Mouse (Mus musculus): ENCODE data around the gene Cdt1. TPM values are rescaled to one million over a fixed set of nuclear protein-coding genes. Genes with fewer than 3 reads are reported as not detected.

Cdt1 gene
- total and polyA plus RNA-seq, 3 experiments, result 46.0 to 67.3 (median 50.0) TPM

DNA sequence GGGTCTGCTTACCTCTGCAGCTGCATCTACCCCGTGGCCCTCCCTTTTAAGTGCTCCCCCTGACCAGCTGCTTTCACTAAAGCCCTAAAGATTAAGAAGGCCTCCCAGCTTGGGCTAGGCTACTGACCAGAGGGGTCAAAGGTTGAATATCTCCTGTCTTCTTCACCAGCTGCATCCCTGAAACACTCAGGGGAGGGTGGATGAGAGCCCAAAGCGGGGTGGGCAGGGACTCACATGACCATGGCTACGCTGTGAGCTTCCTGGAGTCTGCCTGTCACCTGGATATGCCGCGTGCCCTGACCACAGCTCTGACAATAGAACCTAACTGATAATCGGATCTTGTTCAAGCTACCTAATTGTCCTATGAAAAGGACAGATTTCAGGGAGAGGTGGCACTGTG, 54.9 kb downstream of the Cdt1 start, which contains the start of gene Pabpn1l:
Gene Pabpn1l, minus strand, starts transcription at position 13 of the 400 bp plus-strand sequence.
- H3K4me2 ChIP-seq (ENCODE audit: insufficient read depth, low read depth, poor library complexity, severe bottlenecking), result no peak within 1 kb of the TSS
- dilution Hi-C loops (cut with MboI; ENCODE audit: extremely low pct_ligation_motif_present, extremely low pct_unique_long_range_greater_than_20kb, low sequenced_read_pairs), result no loop called here
- no peaks in the 10 kb centered on the region for H3K9me3 ChIP-seq (replicated peaks; ENCODE audit: low read length)
- H3K4me1 ChIP-seq (ENCODE audit: control insufficient read depth in 1 of 2, insufficient read depth in 2 of 2), result peaks cover 10 to 54% of the 10 kb centered on the region in 2 experiments
- H3K4me3 ChIP-seq (replicated peaks in 1 of 3; ENCODE audit: low read depth in 2 of 3, low read length in 2 of 3, poor library complexity in 1 of 3), result no peak within 1 kb of the TSS
- DNase-seq (ENCODE audit: extremely low read depth), result no peak
- H3K36me3 ChIP-seq (replicated peaks in 1 of 2; ENCODE audit: control insufficient read depth in 1 of 2, insufficient read depth in 1 of 2, low read length in 1 of 2), result peaks cover 0 to 5% of the 10 kb centered on the region in 2 experiments
- no peaks in the 10 kb centered on the region for H3K79me2 ChIP-seq (replicated peaks; ENCODE audit: control insufficient read depth, extremely low read depth, insufficient read depth, poor library complexity, severe bottlenecking)
- H3K9ac ChIP-seq (ENCODE audit: insufficient read depth, low read depth), result no peak within 1 kb of the TSS
- no peaks in the 10 kb centered on the region for H3K27me3 ChIP-seq (replicated peaks)
- in situ Hi-C loops (cut with MboI; ENCODE audit: low pct_ligation_motif_present, low pct_unique_long_range_greater_than_20kb, low sequenced_read_pairs), result loop anchor here (5.0 kb wide), 1 partner anchor 205 kb away; no protein-coding TSS in a partner anchor
- TF ChIP-seq MYC (IDR thresholded peaks at IDR 0.05; ENCODE audit: low read depth, low read length), result no peak
- no peak within 1 kb of the TSS for H3K27ac ChIP-seq (ENCODE audit: insufficient read depth, low read depth)

Other genes with a start within 250 kb of the Cdt1 start
- 0.25 and 0.46 TPM in 2 replicates for gene Trhr2, start 207.3 kb upstream of the Cdt1 start, total RNA-seq (2012; rRNA removed)
- not detected in 2 replicates for gene Trhr2, start 207.3 kb upstream of the Cdt1 start, total RNA-seq (2014; rRNA removed)
- gene Trhr2, start 207.3 kb upstream of the Cdt1 start, polyA plus RNA-seq (2012; ENCODE audit: insufficient read length, low read depth), result 0.42 and 0.51 TPM in 2 replicates
- gene Zc3h18, start 191.4 kb upstream of the Cdt1 start, total RNA-seq (2012; rRNA removed), result 58.5 and 66.0 TPM in 2 replicates
- 34.6 and 36.3 TPM in 2 replicates for gene Zc3h18, start 191.4 kb upstream of the Cdt1 start, total RNA-seq (2014; rRNA removed)
- gene Zc3h18, start 191.4 kb upstream of the Cdt1 start, polyA plus RNA-seq (2012; ENCODE audit: insufficient read length, low read depth), result 81.6 and 83.0 TPM in 2 replicates
- gene Il17c, start 146.0 kb upstream of the Cdt1 start, total RNA-seq (2012; rRNA removed), result 0.21 TPM in 1 of 2 replicates, not detected in the other
- not detected in 2 replicates for gene Il17c, start 146.0 kb upstream of the Cdt1 start, total RNA-seq (2014; rRNA removed)
- gene Il17c, start 146.0 kb upstream of the Cdt1 start, polyA plus RNA-seq (2012; ENCODE audit: insufficient read length, low read depth), result 0.33 TPM in 1 of 2 replicates, not detected in the other
- 978 and 1,119 TPM in 2 replicates for gene Cyba, start 135.1 kb upstream of the Cdt1 start, total RNA-seq (2012; rRNA removed)
- gene Cyba, start 135.1 kb upstream of the Cdt1 start, total RNA-seq (2014; rRNA removed), result 450 and 466 TPM in 2 replicates
- 848 and 1,050 TPM in 2 replicates for gene Cyba, start 135.1 kb upstream of the Cdt1 start, polyA plus RNA-seq (2012; ENCODE audit: insufficient read length, low read depth)
- gene Mvd, start 124.6 kb upstream of the Cdt1 start, total RNA-seq (2012; rRNA removed), result 42.5 and 54.0 TPM in 2 replicates
- gene Mvd, start 124.6 kb upstream of the Cdt1 start, total RNA-seq (2014; rRNA removed), result 56.2 and 80.3 TPM in 2 replicates
- 47.3 and 50.3 TPM in 2 replicates for gene Mvd, start 124.6 kb upstream of the Cdt1 start, polyA plus RNA-seq (2012; ENCODE audit: insufficient read length, low read depth)
- gene Snai3, start 107.3 kb upstream of the Cdt1 start, total RNA-seq (2012; rRNA removed), result 0.47 and 1.0 TPM in 2 replicates
- 0.28 and 0.44 TPM in 2 replicates for gene Snai3, start 107.3 kb upstream of the Cdt1 start, total RNA-seq (2014; rRNA removed)
- gene Snai3, start 107.3 kb upstream of the Cdt1 start, polyA plus RNA-seq (2012; ENCODE audit: insufficient read length, low read depth), result 0.19 and 0.49 TPM in 2 replicates
- gene Rnf166, start 92.0 kb upstream of the Cdt1 start, total RNA-seq (2012; rRNA removed), result 8.5 and 9.1 TPM in 2 replicates
- 6.5 and 7.7 TPM in 2 replicates for gene Rnf166, start 92.0 kb upstream of the Cdt1 start, total RNA-seq (2014; rRNA removed)
- 12.9 and 13.0 TPM in 2 replicates for gene Rnf166, start 92.0 kb upstream of the Cdt1 start, polyA plus RNA-seq (2012; ENCODE audit: insufficient read length, low read depth)
- 40.4 and 55.7 TPM in 2 replicates for gene Ctu2, start 91.9 kb upstream of the Cdt1 start, total RNA-seq (2012; rRNA removed)
- 23.8 and 27.9 TPM in 2 replicates for gene Ctu2, start 91.9 kb upstream of the Cdt1 start, total RNA-seq (2014; rRNA removed)
- gene Ctu2, start 91.9 kb upstream of the Cdt1 start, polyA plus RNA-seq (2012; ENCODE audit: insufficient read length, low read depth), result 63.1 and 80.6 TPM in 2 replicates
- gene Piezo1, start 16.7 kb upstream of the Cdt1 start, total RNA-seq (2012; rRNA removed), result 52.1 and 59.7 TPM in 2 replicates
- gene Piezo1, start 16.7 kb upstream of the Cdt1 start, total RNA-seq (2014; rRNA removed), result 15.1 and 21.1 TPM in 2 replicates
- 26.5 and 41.6 TPM in 2 replicates for gene Piezo1, start 16.7 kb upstream of the Cdt1 start, polyA plus RNA-seq (2012; ENCODE audit: insufficient read length, low read depth)
- gene Aprt, start 8.9 kb downstream of the Cdt1 start, total RNA-seq (2012; rRNA removed), result 524 and 653 TPM in 2 replicates
- gene Aprt, start 8.9 kb downstream of the Cdt1 start, total RNA-seq (2014; rRNA removed), result 453 and 516 TPM in 2 replicates
- gene Aprt, start 8.9 kb downstream of the Cdt1 start, polyA plus RNA-seq (2012; ENCODE audit: insufficient read length, low read depth), result 543 and 561 TPM in 2 replicates
- gene Galns, start 43.4 kb downstream of the Cdt1 start, total RNA-seq (2012; rRNA removed), result 19.8 and 25.6 TPM in 2 replicates
- gene Galns, start 43.4 kb downstream of the Cdt1 start, total RNA-seq (2014; rRNA removed), result 13.2 and 16.4 TPM in 2 replicates
- gene Galns, start 43.4 kb downstream of the Cdt1 start, polyA plus RNA-seq (2012; ENCODE audit: insufficient read length, low read depth), result 23.5 and 25.6 TPM in 2 replicates
- gene Trappc2l, start 43.6 kb downstream of the Cdt1 start, total RNA-seq (2012; rRNA removed), result 64.2 and 67.0 TPM in 2 replicates
- gene Trappc2l, start 43.6 kb downstream of the Cdt1 start, total RNA-seq (2014; rRNA removed), result 10.1 and 15.7 TPM in 2 replicates
- 36.0 and 38.8 TPM in 2 replicates for gene Trappc2l, start 43.6 kb downstream of the Cdt1 start, polyA plus RNA-seq (2012; ENCODE audit: insufficient read length, low read depth)
- gene Pabpn1l, start 54.7 kb downstream of the Cdt1 start, total RNA-seq (2012; rRNA removed), result not detected in 2 replicates
- gene Pabpn1l, start 54.7 kb downstream of the Cdt1 start, total RNA-seq (2014; rRNA removed), result not detected in 2 replicates
- gene Pabpn1l, start 54.7 kb downstream of the Cdt1 start, polyA plus RNA-seq (2012; ENCODE audit: insufficient read length, low read depth), result not detected in 2 replicates
- 2.1 and 3.4 TPM in 2 replicates for gene Cbfa2t3, start 131.1 kb downstream of the Cdt1 start, total RNA-seq (2012; rRNA removed)
- 0.43 and 0.47 TPM in 2 replicates for gene Cbfa2t3, start 131.1 kb downstream of the Cdt1 start, total RNA-seq (2014; rRNA removed)
- gene Cbfa2t3, start 131.1 kb downstream of the Cdt1 start, polyA plus RNA-seq (2012; ENCODE audit: insufficient read length, low read depth), result 16.5 and 22.6 TPM in 2 replicates
- 8.8 and 9.0 TPM in 2 replicates for gene Acsf3, start 207.5 kb downstream of the Cdt1 start, total RNA-seq (2012; rRNA removed)
- gene Acsf3, start 207.5 kb downstream of the Cdt1 start, total RNA-seq (2014; rRNA removed), result 2.0 and 2.2 TPM in 2 replicates
- gene Acsf3, start 207.5 kb downstream of the Cdt1 start, polyA plus RNA-seq (2012; ENCODE audit: insufficient read length, low read depth), result 10.4 and 12.7 TPM in 2 replicates

All from CH12.LX (cell line).